Mouse (Mus musculus) forebrain, postnatal 0 days (tissue): ENCODE data around the gene Pard3. TPM values are rescaled to one million over a fixed set of nuclear protein-coding genes. Genes with fewer than 3 reads are reported as not detected.

Experiments used
- ATAC-seq: fragments of 200-750 bp; cut with Nextera tagmentation; 2 replicates; pipeline ENCODE4 v1.8.0; 2017; ENCODE audit warnings: mild to moderate bottlenecking, moderate library complexity
- DNase-seq: peaks from one replicate; pipeline ENCODE4 v3.0.0-alpha.2; 2015
- H3K27ac ChIP-seq: fragments of 300-500 bp; sonication (generic); 2 replicates; pipeline ENCODE4 v1.5.1; 2014; ENCODE audit warnings: low read depth, mild to moderate bottlenecking, antibody characterized with exemption, low read length, moderate library complexity, mixed read lengths
- H3K27me3 ChIP-seq: fragments of 300-500 bp; sonication (generic); 2 replicates; pipeline ENCODE4 v1.6.1; 2014; ENCODE audit warnings: mild to moderate bottlenecking, low read length, mixed read lengths; ENCODE audit not compliant: insufficient read depth
- H3K36me3 ChIP-seq: fragments of 300-500 bp; sonication (generic); 2 replicates; pipeline ENCODE4 v1.6.1; 2014; ENCODE audit warnings: mild to moderate bottlenecking, moderate library complexity; ENCODE audit not compliant: insufficient read depth
- H3K4me1 ChIP-seq: fragments of 300-500 bp; sonication (generic); 2 replicates; pipeline ENCODE4 v1.6.1; 2014; ENCODE audit warnings: antibody characterized with exemption; ENCODE audit not compliant: insufficient read depth
- H3K4me2 ChIP-seq: fragments of 300-500 bp; sonication (generic); 2 replicates; pipeline ENCODE4 v1.6.1; 2014; ENCODE audit warnings: low read depth, mild to moderate bottlenecking, moderate library complexity
- H3K4me3 ChIP-seq: fragments of 300-500 bp; sonication (generic); 2 replicates; pipeline ENCODE4 v1.5.1; 2014; ENCODE audit warnings: low read depth, low read length, mixed read lengths
- H3K9ac ChIP-seq: fragments of 300-500 bp; sonication (generic); 2 replicates; pipeline ENCODE4 v1.6.1; 2014; ENCODE audit warnings: mild to moderate bottlenecking
- H3K9me3 ChIP-seq: fragments of 300-500 bp; sonication (generic); 2 replicates; pipeline ENCODE4 v1.6.1; 2016; ENCODE audit warnings: low read length
- CTCF ChIP-seq: sonication (generic); IDR thresholded peaks from 2 replicates; pipeline ENCODE4 v1.5.1; 2016; ENCODE audit warnings: antibody characterized with exemption, control low read depth, low read depth
- WGBS: fragments of 180-500 bp; shearing (Covaris S2); extraction: QIAGEN DNeasy Blood & Tissue Kit; methylation state at CpG from one replicate; pipeline ENCODE4 v1.1.7; 2014; 5-methylcytosine and 5-hydroxymethylcytosine counted together
- polyA plus RNA-seq: library from polyadenylated mRNA; unstranded; fragments of >200 nt; fragmentation: Nextera tagmentation; extraction: Ambion mirVana; gene quantifications from 2 replicates; pipeline ENCODE4 v1.2.1, GENCODE M21; 2015
- total RNA-seq: library from RNA; depleted of rRNA; stranded (reverse); fragments of >200 nt; gene quantifications from 2 replicates; pipeline ENCODE4 v1.2.3, GENCODE M21; 2014

The Pard3 gene
- total and polyA plus RNA-seq, 2 experiments from 2014 or later = 11.4 to 31.0 TPM

GRCm38 (mm10) chr8:127437613-127438235, 374.0 kb downstream of the Pard3 start:
- H3K27ac ChIP-seq = no peak overlapping the region
- no peaks in the 10 kb centered on the region for H3K36me3 ChIP-seq
- no peak overlapping the region for H3K9ac ChIP-seq
- ATAC-seq = no peak
- no peak overlapping the region for H3K4me2 ChIP-seq
- peaks cover 8% of the 10 kb centered on the region for H3K4me1 ChIP-seq
- no peak for DNase-seq
- no peak for TF ChIP-seq CTCF
- WGBS = 92% methylated on average over 5 of the region's 5 CpGs
- H3K27me3 ChIP-seq = no peaks in the 10 kb centered on the region
- H3K4me3 ChIP-seq = no peak overlapping the region
- H3K9me3 ChIP-seq = no peaks in the 10 kb centered on the region

GRCm38 (mm10) chr8:127438625-127439391, 375.1 kb downstream of the Pard3 start:
- no peak for DNase-seq
- peaks cover 8% of the 10 kb centered on the region for H3K4me1 ChIP-seq
- TF ChIP-seq CTCF = peak; percentile 50
- no peaks in the 10 kb centered on the region for H3K9me3 ChIP-seq
- peak overlapping the region; percentile 18; the same call in 1 of the 2 replicates for H3K4me2 ChIP-seq
- H3K27me3 ChIP-seq = no peaks in the 10 kb centered on the region
- peak overlapping the region; percentile 80 for H3K27ac ChIP-seq
- H3K4me3 ChIP-seq = no peak overlapping the region
- H3K36me3 ChIP-seq = no peaks in the 10 kb centered on the region
- peak; percentile 18; the same call in 1 of the 2 replicates for ATAC-seq
- no peak overlapping the region for H3K9ac ChIP-seq
- whole genome bisulfite sequencing = 64% methylated on average over 8 of the region's 8 CpGs

- ATAC-seq (peak; percentile 83), DNase-seq (peak; percentile 75)
- H3K4me2 ChIP-seq = peak overlapping the region; percentile 18; the same call in 1 of the 2 replicates
- H3K9ac ChIP-seq = peak overlapping the region; percentile 18; the same call in 1 of the 2 replicates
- no peak overlapping the region for H3K4me3 ChIP-seq
- H3K9me3 ChIP-seq = no peaks in the 10 kb centered on the region
- peaks cover 8% of the 10 kb centered on the region for H3K4me1 ChIP-seq
- no peaks in the 10 kb centered on the region for H3K36me3 ChIP-seq
- H3K27me3 ChIP-seq = no peaks in the 10 kb centered on the region
- WGBS = 20% methylated on average over 10 of the region's 10 CpGs
- no peak for TF ChIP-seq CTCF
- H3K27ac ChIP-seq = peak overlapping the region; percentile 80
Measured at GRCm38 (mm10) chr8:127439392-127440160, 375.9 kb downstream of the Pard3 start.

- TF ChIP-seq CTCF = no peak
- Histone ChIP-seq H3K4me2 (no peak overlapping the region), H3K36me3 (no peaks in the 10 kb centered on the region), H3K27me3 (no peaks in the 10 kb centered on the region), H3K27ac (peak overlapping the region; percentile 80), H3K4me3 (no peak overlapping the region), H3K4me1 (peaks cover 8% of the 10 kb centered on the region), H3K9me3 (no peaks in the 10 kb centered on the region), H3K9ac (no peak overlapping the region)
- ATAC-seq = peak; percentile 17; the same call in 1 of the 2 replicates
- WGBS = 66% methylated on average over 9 of the region's 9 CpGs
- no peak for DNase-seq
Measured at GRCm38 (mm10) chr8:127440161-127440833, 376.6 kb downstream of the Pard3 start.

GRCm38 (mm10) chr8:127440834-127441485, 377.3 kb downstream of the Pard3 start:
- TF ChIP-seq CTCF = no peak
- Histone ChIP-seq H3K4me3 (no peak overlapping the region), H3K9me3 (no peaks in the 10 kb centered on the region), H3K27me3 (no peaks in the 10 kb centered on the region), H3K27ac (no peak overlapping the region), H3K4me2 (no peak overlapping the region), H3K4me1 (peaks cover 8% of the 10 kb centered on the region), H3K36me3 (no peaks in the 10 kb centered on the region), H3K9ac (no peak overlapping the region)
- DNase-seq (no peak), ATAC-seq (no peak)
- 76% methylated on average over 6 of the region's 6 CpGs for WGBS

GRCm38 (mm10) chr8:127447401-127447800, 383.7 kb downstream of the Pard3 start:
- DNase-seq = no peak
- TF ChIP-seq CTCF = no peak
- Histone ChIP-seq H3K4me3 (no peak overlapping the region), H3K27me3 (no peaks in the 10 kb centered on the region), H3K4me2 (no peak overlapping the region), H3K4me1 (peaks cover 3% of the 10 kb centered on the region), H3K27ac (no peak overlapping the region), H3K9ac (no peak overlapping the region), H3K36me3 (no peaks in the 10 kb centered on the region), H3K9me3 (no peaks in the 10 kb centered on the region)
- no peak for ATAC-seq
- 96% methylated on average over 1 of the region's 1 CpGs for WGBS
